Mouse (Mus musculus): ENCODE measurements at regions not wholly inside any gene's neighbourhood (a gene's known extent, or its start where the extent isn't known, plus 50 kb on each side); places are given as distances from the start of the nearest gene placed in this dataset.

DNA sequence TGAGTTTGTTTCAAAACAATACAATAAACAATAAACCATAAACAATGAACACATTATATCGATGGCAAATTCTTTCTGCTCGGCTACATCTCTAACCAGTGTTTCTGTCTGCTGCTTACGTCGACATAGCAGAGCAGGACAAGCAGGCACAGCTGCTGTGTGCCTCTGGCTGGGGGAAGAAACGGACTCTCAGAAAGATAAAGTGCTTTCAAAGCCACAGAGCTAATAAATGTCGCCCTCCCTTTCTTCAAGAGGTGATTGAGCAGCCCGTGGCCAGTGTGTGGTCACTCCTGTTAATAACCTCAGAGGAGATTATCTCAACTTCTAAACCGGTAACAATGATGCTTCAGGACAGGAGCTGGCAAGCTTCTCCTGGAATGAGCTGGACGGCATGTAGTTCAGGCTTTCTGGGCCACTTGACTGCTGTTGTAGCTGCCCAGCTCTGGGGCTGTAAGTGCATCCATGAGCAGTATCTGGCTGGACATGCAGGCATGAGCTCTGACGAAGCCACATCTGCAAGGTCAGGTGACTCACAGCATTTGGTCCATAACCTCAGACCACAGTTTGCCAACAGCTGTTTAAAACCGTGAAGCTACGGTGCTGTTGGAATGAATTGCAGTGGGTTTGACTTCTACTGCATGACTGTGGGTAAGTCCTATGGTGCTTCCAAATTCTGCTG is 55.6 kb downstream of the Evx1 start:
- DNase-seq: no peak

DNA sequence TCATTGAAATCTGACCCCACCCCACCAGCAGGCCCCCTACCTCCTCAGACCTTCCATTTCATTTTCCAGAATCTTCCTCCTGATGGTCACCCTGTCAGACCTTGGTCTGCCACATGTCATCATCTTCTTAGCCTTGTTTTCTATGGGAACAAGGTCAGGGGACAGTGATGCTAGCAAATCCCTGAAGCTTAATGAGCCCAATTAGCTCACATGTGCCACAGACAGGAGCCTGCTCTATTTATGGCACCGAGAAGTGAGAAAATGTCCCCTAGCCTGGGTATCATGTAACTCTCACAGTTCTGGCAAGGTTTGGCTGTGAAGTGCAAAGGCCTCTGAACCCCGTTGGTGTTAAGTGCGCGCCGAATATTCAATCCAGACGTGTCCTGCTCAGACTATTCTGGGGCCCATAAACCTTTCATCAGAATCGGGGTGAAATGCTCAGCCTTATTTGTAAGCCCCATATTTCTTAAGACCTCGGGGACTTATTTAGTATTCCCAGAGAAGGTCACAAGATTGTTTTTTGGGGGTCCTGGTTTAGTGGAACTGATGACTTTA is 57.6 kb downstream of the Evx1 start:
- no peak for DNase-seq

DNA sequence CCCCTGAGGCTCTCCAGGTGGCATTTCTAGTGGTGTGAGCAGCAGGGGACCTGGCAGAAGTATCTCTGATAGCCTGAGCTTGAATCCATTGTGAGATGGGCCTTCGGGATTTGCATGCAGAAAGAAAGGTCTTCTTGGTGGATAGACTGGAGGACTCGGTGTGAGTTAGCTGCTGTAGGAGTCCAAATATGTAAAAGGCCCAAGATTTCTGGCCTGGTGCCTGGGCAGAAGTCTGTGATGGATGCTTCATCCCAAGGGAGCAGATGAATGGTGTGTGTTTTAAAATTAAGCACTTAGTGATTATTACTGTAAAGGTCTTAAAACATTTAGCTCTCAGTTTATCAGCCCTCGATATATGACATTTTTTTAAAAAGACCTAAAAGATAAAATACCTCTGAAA is 65.8 kb downstream of the Evx1 start:
- DNase-seq: no peak

DNA sequence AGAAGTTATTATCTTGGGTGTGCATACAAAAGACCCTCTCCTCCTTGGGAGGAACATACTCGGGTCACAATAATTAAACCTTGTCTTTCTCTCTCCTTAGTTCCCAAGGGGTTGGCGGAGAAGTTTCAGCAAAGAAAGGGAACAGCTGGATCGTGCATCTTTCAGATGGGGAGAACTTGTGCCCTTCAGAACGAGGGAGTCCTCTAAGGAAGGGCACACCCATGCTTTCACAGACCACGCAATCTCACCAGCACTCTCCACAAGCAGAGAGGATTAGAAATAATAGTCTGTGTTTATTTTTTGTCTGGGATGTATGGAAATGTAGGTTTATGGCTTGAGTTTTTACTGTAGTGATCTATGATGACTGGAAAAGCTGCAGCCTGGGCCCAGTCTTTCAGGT is 66.3 kb downstream of the Evx1 start:
- no peak for DNase-seq

DNA sequence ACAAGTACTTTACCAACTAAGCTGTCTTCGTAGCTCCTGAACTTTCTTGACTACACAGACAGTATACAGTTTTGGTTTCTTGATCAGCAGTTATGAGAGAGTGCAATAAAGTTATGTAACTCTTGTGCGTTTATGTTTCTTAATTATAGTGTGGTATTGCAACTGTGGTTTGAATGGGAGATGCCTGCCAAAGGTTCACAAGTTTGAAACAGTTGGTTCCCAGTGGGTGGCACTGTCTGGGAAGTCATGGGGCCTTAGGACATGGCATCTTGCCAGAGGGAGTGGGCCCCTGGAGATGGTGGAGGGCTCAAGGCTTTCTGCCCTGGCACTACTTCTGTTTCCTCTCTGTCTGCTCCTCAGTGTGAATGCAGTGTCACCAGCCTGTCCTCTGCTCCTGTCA is 71.7 kb downstream of the Evx1 start:
- DNase-seq: no peak

DNA sequence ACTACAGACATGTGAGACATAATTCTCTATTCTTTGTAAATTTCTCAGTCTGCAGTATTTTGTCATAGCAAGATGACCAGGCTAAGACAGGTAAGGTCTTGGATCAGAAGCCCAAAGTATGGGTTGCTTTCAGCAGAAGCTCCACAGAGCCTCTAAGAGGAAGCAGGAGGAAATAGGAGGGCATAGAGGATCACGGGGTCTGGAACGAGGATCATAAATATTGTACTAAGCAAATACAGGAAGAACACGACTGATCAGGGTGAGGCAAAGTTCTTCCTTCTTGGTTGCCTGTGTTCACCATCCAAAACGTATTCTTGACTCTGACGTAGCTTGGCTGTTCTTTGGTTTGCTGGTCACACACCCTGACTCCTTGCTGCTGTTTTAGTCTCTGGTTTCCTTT is 88.1 kb downstream of the Evx1 start:
- DNase-seq: no peak

DNA sequence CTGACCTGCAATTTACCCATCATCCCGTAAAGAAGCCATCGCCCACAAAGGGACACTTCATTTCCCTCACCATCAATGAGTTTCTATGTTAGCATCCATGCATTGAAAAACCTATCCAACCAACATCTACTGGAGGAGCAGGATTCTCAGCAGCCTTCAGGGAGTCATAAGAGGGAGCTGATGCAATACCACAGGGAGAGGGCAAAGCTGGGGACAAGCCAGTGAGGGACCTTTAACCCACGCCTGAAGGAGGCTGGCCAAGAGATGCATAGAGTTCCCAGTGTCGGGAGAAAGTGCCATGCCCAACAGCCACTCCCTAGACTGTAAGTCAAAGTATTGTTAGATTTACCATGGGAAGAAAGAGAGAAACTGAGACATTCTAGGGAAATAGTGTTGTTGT is 96.7 kb downstream of the Evx1 start:
- DNase-seq: no peak

DNA sequence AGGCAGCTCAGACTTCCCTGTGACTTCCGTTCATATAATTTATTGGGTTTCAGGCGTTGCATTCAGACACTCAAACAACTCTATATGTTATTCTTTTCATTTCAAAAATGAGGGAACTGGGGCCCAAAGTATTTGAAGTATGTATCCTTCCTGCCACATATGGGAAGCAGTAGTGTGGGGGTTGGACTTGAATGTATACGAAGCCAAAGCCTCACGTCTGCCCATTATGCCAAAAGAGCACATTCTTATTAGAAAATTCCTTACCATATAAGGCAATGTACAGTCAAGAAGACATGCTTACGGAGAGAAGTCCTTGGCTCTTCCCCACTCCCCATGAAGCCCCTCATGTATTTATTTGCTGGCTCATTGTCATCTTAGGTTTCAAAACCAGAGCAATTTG is 97.4 kb downstream of the Evx1 start:
- DNase-seq: no peak

DNA sequence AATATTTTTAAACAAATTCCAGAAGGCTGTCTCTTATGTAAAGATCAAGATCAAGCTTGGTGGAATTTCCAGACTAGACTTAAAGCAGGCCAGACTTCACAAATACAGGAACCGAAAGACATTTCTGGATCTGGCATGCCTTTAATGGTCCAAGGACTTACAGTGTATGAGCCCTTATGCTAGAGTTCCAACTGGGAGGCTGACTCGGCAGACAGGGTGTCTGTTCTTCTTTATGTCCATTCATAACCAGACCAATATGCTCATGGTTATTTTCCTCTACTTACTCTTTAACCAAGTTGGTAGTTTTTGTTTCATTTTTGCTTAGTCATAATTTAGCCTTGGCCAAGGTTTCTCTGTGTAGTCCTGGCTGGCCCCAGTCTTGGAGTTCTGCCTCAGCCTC is 98.0 kb downstream of the Evx1 start:
- DNase-seq: no peak

DNA sequence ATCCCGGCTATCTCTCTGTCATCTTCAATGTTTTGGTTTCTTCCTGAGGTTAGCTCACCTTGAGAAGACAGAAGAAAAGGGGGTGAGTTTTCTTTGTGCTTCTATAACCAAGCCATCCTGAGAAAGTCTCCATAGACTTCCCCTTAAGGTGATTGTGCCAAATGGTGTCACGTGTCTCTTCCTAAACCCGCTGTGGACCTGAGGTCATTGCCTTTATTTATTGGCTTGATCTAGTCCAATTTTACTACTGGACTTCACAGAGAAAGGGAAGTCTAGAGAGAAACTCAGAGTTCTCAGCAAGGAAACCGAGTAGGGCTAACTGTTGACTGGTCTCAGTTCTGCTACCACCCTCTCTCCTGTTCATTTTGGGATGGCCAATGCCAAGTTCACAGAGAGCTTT is 100.3 kb downstream of the Evx1 start:
- no peak for DNase-seq

DNA sequence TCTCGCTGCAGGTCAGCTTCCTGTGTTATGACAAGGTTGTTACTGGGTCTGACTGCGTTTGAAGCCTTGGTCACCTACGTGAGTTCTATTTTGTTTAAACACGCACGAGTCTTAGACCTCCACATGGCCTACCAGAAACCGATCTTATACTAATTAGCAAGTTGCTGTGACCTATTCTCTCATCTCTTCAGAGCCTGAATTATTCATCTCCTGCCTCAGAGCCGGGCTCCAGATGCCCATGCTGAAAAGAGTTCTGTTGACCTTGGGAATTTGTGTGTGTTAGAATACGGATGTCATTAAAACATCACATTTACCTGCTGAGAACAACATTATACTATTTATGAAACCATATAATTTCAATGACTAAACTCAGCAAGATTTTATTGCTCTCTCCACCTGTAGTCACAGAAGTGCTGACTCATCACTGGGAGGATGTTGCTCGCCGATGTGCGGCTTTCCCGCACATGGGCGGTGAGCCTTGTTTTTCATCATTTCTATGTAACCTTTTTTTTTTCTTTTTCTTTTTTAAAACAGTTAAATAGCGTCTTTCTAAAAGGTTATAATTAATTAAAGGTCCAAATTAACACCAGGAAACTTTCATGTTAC is 102.1 kb downstream of the Evx1 start:
- DNase-seq: no peak

DNA sequence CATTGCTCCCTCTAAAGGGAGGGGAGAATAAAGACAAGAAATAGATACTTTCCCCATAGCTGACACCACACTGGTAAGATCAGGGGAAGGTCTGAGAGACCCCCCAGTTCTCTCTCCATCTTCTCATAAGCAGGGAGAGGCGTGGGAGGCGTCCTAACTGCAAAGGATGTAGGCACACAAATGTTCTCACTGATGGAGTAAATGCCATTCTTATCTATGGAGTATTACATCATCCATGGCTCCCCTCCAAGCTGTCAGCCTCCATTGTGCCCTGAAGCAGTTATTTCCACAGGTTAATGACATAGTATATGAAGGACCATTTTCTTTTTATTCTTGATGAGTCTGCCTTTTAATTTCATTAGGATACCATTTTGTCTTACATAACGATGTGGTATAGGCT is 103.2 kb downstream of the Evx1 start:
- no peak for DNase-seq

DNA sequence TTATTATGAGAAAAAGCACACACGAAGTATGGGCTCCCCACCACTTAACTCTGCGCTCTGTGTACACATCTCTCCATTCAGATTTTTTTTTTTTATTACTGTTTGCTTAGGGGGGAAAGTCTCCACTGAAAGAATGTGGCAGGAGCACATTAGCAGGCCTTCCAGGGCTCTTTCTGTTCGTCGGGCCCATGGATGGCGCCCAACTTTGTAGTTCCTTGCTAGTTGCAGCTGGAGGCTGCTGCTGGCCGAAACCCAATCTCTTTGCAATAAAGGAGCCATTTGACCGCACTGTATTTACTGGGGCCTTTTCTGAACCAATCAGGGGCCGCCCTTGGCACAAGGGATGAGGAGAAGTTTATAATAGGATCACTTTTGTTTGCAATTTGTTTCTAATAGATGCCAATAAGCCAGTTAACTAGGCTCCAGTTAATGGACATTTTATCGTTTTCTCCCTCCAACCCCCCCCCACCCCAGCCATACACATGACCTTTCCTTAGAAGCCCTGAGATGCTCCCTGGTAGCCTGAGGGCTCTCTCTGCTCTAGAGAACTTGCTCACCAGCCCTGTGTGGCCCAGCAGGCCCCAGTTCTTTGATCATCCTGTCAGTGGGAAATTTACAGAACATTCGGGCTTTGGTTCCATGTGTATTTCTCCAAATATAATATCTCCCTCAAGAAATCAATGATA is 104.3 kb downstream of the Evx1 start:
- no peak for DNase-seq

DNA sequence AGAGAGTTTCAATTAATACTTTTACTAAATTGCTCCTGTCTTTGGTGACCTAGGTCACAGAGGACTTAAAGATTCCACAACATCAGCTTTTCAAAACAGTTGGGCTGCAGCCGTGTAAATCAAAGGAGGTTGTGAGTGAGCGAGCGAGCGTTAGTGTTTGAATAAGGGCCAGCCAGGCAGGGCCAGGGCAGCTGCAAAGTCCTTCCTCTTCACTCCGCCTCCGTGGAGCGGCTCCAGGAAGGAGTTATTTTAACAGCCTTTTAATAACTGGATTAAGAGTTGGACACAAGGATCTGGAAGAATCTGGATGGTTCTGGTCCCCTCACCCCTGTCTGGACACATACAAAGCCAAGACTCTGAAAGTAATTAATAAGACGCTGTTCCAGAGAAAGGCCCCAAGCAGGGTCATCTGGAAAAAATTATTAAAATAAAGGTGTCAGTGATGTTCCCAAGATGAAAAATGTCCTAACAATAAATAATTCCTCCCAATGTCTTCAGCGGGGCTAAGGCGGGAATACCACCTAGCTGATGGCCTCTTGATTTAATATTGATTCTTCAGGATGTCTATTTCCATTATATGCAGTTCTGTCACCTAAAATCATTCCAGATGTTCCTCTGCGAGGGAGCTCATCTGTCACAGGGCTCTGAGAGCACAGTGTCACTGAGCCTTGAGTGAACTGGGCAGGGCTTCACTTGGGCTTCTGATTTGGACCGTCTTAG is 105.3 kb downstream of the Evx1 start:
- DNase-seq: no peak

DNA sequence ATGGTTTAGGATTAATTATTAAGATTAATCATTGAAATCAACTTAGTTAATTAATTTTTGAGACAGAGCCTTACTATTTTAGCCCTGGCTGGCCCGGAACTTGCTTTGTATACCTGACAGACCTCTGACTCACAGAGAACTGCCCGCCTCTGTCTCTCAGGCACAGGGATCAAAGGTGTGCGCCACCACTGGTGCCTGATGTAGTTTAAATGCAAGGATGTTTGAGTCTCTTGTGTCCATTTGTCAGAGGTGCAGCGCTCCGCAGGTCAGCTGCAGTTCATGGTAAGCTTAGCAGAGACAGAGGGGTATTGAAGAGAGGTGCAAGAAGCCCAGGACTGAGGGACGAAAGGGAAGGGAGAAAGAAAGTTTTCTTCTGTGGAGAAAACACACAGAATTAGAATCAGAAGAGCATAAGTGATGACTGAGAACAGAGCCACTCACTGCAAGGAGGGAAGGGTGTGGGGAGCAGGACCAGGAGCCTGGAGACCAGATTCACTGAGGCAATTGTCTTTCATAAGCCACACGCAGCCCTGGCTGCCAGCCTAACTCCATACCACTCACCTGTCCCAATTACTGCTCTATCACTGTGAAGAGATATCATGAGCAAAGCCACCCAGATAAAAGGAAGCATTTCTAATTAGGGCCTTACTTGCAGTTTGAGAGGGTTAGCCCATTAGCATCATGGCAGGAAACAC is 107.1 kb downstream of the Evx1 start:
- no peak for DNase-seq

DNA sequence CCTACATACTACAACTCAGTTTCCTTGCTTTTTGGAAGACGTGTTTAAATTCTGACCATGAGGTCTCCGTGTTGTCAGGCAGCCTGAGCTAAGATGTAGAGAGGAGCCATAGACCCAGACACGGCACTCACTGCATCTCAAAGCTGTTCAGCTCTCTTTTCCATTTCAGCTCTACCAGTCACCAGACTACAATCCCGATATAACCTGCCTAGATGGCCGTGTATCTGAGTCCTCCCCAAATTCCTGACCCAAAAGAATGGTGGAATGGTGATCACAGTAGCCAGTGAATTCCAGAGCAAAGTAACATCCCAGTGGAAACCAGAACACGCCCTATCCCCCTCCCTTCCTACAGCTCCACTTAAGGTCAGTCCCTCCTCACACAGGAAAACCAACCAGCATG is 108.5 kb downstream of the Evx1 start:
- no peak for DNase-seq

DNA sequence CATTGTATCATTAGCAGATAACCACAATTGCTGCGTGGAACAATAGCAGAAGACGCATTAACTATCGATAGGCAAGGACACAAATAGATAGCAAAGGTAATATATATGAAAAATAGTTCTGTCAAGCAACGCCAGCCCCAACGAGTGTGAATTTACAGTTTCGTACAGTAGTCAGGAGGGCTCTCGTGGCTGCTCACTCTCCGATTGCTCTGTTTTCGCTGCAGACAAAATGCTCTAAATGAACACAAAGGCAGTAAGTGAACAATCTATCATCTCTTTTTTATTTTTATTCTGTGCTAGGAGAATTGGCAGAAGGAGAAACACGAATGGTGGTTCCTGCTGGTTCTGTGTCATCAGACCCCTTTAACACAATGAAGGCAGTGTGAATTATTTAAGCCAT is 109.4 kb downstream of the Evx1 start:
- DNase-seq: no peak

DNA sequence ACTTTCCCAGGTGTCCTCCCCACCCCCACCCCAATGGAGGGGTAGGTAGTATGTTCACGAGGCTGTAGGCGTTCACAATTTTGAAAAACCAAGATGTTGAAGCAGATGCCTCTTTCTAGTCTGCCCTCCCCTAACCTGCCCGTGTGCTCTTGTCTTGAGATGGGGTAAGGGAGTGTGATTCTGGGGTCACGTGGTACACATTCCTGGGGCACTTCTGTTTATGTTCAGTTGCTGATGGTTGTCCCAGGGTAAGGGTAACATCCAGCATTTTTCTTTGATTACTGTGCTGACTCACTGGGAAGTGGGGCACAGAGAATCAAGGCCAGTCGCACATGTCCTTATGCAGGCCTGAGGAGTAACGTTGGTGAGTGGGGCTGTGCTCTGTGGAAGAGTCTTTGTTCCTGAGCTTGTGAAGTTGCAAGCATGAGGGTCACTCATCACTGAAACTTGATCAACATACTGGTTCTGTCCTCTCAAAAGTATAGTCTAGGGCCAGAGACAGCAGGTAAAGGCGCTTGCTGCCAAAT is 110.3 kb downstream of the Evx1 start:
- DNase-seq: no peak

DNA sequence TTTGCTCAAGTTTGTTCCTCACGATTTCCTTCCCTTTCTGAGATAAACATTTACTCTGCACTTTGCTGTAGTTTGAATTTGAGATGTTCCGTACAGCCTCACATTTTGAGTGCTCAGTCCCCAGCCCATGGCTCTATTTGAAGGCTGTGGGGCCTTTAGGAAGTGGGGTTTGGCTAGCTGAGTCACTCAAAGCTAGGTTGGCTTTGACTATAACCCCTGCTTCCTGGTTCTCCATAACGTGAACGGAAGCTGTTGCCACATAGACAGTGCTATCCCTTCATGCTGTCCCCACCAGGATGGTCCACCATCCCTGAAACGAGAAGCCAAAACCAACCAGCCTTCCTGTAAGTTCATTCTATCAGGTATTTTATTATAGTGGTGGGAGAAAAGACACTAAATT is 111.1 kb downstream of the Evx1 start:
- no peak for DNase-seq

DNA sequence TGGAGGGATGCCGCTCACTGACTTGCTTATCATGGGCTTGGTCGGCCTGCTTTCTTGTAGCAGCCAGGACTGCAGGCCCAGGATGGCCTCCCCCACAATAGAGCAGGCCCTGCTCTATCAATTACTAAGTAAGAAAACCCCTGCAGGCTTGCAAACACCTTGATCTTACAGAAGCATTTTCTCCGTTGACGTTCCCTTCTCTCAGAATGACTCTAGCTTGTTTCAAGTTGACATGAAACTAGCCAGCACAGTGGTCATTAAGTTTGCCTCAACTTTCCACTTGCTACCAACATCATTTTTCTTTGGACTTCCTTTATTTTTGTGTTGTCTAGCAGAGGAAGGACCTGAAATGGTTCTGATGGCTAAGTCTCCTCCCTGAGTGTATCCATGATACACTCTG is 111.8 kb downstream of the Evx1 start:
- no peak for DNase-seq

DNA sequence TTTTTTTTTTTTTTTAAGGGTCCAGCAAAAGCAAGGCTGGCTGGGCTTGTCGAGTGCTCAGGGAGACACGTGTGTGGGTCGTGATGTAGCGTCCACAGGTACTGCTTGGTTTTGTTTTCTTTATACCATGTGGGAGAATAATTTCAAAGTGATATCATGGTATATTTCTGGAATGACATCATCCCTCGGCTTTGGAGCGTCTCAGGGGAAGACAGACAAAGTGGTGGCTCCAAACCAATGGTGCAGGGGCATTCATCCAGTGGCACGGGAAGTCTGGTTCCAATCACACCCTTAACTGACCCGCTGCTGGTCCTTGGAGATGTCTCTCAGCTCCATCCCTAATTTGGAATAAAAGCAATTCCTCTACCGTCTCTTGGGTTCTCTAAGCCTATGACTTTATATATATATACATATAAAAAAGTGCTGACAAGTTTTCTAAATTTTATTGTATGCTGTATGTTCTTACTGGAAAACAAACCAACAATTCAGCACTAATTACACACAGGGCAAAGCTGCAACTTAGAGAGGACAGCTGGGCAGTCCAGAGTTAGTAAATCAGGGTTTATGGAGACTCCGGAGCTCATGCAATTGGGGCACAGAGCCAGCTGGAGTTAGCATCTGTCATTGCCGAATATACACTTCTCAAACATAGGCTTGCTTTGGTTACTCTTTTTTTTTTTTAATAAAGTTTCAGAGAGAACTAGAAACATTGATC is 115.3 kb downstream of the Evx1 start:
- DNase-seq: no peak

DNA sequence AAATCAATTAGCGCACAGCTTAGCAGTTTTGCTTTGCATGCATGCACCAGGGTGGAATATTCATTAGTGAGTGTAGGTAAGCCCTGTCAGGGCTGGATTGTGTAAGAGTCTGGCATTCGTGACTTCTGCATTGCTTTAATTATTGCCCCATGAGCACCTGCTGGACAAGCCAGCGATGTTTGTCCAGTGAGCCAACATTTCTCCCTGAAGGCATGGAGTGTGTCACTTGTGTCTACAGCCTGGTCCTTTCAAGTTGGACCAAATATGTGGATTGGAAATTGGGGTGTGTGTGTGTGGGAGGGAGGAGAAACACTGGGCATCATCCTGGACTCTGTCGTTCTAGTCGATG is 115.9 kb downstream of the Evx1 start:
- DNase-seq: no peak
